Mouse (Mus musculus) liver, adult 10 weeks (tissue): Measurements from ENCODE around the gene Ctss. TPM values are rescaled to one million over a fixed set of nuclear protein-coding genes. Genes with fewer than 3 reads are reported as not detected.

Source experiments
- polyA plus RNA-seq: library from polyadenylated mRNA; stranded (reverse); fragments of 350-450 nt; fragmentation: Illumina TruSeq; extraction: RNeasy Lipid Tissue Mini Kit (QIAGEN cat#74804); gene quantifications from one replicate; pipeline ENCODE4 v1.2.3, GENCODE M21; 2014; ENCODE audit warnings: low read depth, low replicate concordance

Gene Ctss
- polyA plus RNA-seq: 61.6 TPM

DNA sequence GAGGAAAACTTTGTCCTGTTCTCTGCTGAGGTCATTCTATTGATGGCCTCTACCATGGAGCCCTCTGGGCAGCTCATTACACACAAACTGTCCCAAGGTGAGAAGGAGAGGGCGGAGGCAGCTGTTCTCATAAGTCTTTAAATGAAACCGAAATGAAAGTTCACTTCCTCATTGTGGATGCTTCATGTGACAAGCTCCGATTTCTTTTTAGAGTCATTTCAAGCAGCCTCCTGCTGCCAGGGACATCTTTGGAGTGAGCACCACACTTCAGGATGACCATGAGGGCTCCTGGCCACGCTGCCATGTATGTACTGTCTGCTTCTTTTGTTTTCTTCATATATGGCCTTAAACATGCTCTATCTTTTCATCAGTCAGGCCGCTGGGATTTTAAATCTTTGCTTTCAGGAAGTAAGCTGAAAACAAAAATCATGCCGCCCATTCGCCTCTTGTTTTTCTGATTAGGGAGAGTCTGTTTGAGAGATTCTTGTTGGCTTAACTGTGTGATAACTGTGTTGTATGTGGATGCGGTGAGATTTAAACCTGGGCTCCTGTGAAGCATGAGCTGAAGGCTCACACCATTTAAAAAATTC is at the start of gene Ctss:
TSS of gene Ctss (plus strand) at position 165 of the 590 bp plus-strand sequence.

DNA sequence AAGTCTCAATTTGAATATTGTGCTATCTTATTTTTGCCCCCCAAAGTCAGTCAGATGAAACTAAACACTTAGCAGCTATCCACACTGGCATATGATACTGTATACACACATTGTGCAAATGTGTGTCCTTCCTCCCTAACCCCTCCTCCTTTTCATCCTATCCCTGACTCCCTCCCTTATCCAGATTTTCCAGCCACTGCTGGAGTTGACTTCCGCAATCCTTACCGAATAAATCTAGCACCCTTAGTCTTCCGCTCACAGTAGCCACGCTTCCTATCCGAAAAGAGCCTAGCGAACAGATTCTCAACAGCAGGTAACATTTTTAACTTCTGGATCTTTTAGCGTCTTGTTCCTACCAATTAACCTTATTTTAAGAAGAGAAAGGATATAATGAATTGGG is 27.6 kb upstream of the Ctss start, which contains the start of gene Ctsk:
TSS of gene Ctsk (plus strand) at position 233 of the 400 bp plus-strand sequence.

DNA sequence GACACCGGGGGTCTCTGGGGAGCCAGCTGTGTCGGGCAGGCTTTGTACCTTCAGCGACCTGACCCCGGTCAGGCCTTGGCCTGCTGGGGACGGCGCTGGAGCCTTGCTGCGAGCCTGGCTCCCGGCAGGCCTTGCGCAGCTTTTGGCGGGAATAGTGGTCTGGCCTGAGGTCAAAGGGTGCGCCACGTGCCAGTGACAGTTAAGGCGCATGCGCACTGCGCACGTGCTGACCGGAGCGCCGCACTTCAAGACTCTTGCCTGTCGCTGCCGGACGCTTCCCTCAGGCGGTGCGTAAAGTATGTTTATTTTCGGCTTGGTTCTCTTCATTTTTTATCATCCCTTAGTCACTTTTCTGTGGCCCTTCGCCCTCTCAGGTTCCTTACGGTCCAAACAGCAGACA is 32.9 kb downstream of the Ctss start, which contains the start of gene Hormad1:
TSS of gene Hormad1 (plus strand) at position 241 of the 400 bp plus-strand sequence.

DNA sequence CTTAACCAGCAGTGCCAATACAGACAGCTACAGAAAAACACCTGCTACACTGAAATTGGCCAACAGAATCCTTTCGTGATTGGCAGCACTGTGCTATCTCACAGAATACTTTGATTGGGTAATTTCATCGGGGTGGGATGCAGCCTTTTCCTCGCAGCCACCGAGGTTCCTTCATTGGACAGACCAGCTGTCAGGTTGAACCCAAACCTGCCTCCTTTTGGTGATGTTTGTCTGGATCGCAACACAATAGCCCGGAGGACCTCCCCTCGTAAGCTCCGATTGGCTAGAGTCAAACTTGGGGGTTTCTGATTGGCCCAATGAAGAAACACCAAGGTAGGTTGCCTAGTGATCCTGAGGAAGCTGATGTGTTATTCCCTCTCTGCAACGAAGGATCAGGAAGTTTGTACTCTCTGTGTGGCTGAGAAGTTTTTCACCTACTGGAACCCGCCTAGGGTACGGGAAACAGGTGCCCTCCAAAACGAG is 62.1 kb downstream of the Ctss start, which contains the start of gene Golph3l:
TSS of gene Golph3l (plus strand) at position 331 of the 483 bp plus-strand sequence.

Other genes starting within 250 kb of the Ctss start
- gene Mindy1, start 245.4 kb upstream of the Ctss start, polyA plus RNA-seq: 110 TPM
- gene Prune1, start 244.7 kb upstream of the Ctss start, polyA plus RNA-seq: 5.4 TPM
- 0.26 TPM for gene Anxa9, start 219.6 kb upstream of the Ctss start, polyA plus RNA-seq
- gene Cers2, start 212.0 kb upstream of the Ctss start, polyA plus RNA-seq: 417 TPM
- 9.3 TPM for gene Setdb1, start 169.6 kb upstream of the Ctss start, polyA plus RNA-seq
- gene 4930558C23Rik, start 123.9 kb upstream of the Ctss start, polyA plus RNA-seq: not detected
- gene Arnt, start 92.4 kb upstream of the Ctss start, polyA plus RNA-seq: 23.7 TPM
- 0.34 TPM for gene Ctsk, start 27.5 kb upstream of the Ctss start, polyA plus RNA-seq
- not detected for gene Hormad1, start 32.9 kb downstream of the Ctss start, polyA plus RNA-seq
- gene Golph3l, start 62.1 kb downstream of the Ctss start, polyA plus RNA-seq: 15.3 TPM
- gene Ensa, start 98.2 kb downstream of the Ctss start, polyA plus RNA-seq: 25.0 TPM
- 113 TPM for gene Mcl1, start 132.0 kb downstream of the Ctss start, polyA plus RNA-seq
- 0.50 TPM for gene Adamtsl4, start 161.1 kb downstream of the Ctss start, polyA plus RNA-seq
- 18.8 TPM for gene Ecm1, start 212.8 kb downstream of the Ctss start, polyA plus RNA-seq
- gene Tars2, start 233.4 kb downstream of the Ctss start, polyA plus RNA-seq: 10.8 TPM